Mouse (Mus musculus) lung, embryonic 15.5 days (tissue): Measurements from ENCODE around the gene Sde2. TPM values are rescaled to one million over a fixed set of nuclear protein-coding genes. Genes with fewer than 3 reads are reported as not detected.

Experiments used
- ATAC-seq: fragments of 200-750 bp; cut with Nextera tagmentation; 2 replicates; pipeline ENCODE4 v1.8.0; 2017; ENCODE audit warnings: moderate number of reproducible peaks, borderline replicate concordance; ENCODE audit not compliant: low FRiP score, low TSS enrichment; ENCODE audit errors: extremely low read depth
- H3K27ac ChIP-seq: fragments of 300-500 bp; sonication (generic); 2 replicates; pipeline ENCODE4 v1.5.1; 2015; ENCODE audit warnings: moderate library complexity, mild to moderate bottlenecking, inconsistent platforms
- H3K27me3 ChIP-seq: fragments of 300-500 bp; sonication (generic); 2 replicates; pipeline ENCODE4 v1.6.1; 2015; ENCODE audit warnings: inconsistent platforms
- H3K36me3 ChIP-seq: fragments of 300-500 bp; sonication (generic); 2 replicates; pipeline ENCODE4 v1.6.1; 2015; ENCODE audit warnings: inconsistent platforms
- H3K4me1 ChIP-seq: fragments of 300-500 bp; sonication (generic); 2 replicates; pipeline ENCODE4 v1.6.1; 2015; ENCODE audit warnings: inconsistent platforms
- H3K4me2 ChIP-seq: fragments of 300-500 bp; sonication (generic); 2 replicates; pipeline ENCODE4 v1.6.1; 2015; ENCODE audit warnings: inconsistent platforms, mild to moderate bottlenecking, moderate library complexity
- H3K4me3 ChIP-seq: fragments of 300-500 bp; sonication (generic); 2 replicates; pipeline ENCODE4 v1.5.1; 2015; ENCODE audit warnings: mild to moderate bottlenecking, inconsistent platforms
- H3K9ac ChIP-seq: fragments of 300-500 bp; sonication (generic); 2 replicates; pipeline ENCODE4 v1.6.1; 2015; ENCODE audit warnings: inconsistent platforms
- H3K9me3 ChIP-seq: fragments of 300-500 bp; sonication (generic); 2 replicates; pipeline ENCODE4 v1.6.1; 2016; ENCODE audit warnings: inconsistent platforms
- WGBS: fragments of 180-500 bp; shearing (Covaris S2); methylation state at CpG from one replicate; pipeline ENCODE4 v1.1.7; 2015; 5-methylcytosine and 5-hydroxymethylcytosine counted together
- polyA plus RNA-seq: library from polyadenylated mRNA; unstranded; fragments of >200 nt; fragmentation: Nextera tagmentation; extraction: Ambion mirVana; gene quantifications from 2 replicates; pipeline ENCODE4 v1.2.1, GENCODE M21; 2015

Gene Sde2
- polyA plus RNA-seq, 1 experiment from 2014 or later, result 36.6 TPM

- H3K9me3 ChIP-seq, result no peaks in the 10 kb centered on the region
- ATAC-seq, result no peak
- no peak overlapping the region for H3K4me3 ChIP-seq
- no peaks in the 10 kb centered on the region for H3K36me3 ChIP-seq
- H3K9ac ChIP-seq, result no peak overlapping the region
- H3K27ac ChIP-seq, result no peak overlapping the region
- H3K27me3 ChIP-seq, result no peaks in the 10 kb centered on the region
- H3K4me1 ChIP-seq, result no peaks in the 10 kb centered on the region
- H3K4me2 ChIP-seq, result no peak overlapping the region
- 65% methylated on average over 5 of the region's 5 CpGs for WGBS
Observed at GRCm38 (mm10) chr1:180837186-180837585, 13.7 kb upstream of the Sde2 start.

- Histone ChIP-seq H3K36me3 (no peaks in the 10 kb centered on the region), H3K4me3 (no peak overlapping the region), H3K9ac (no peak overlapping the region), H3K4me1 (no peaks in the 10 kb centered on the region), H3K4me2 (no peak overlapping the region), H3K9me3 (no peaks in the 10 kb centered on the region), H3K27ac (no peak overlapping the region), H3K27me3 (no peaks in the 10 kb centered on the region)
- WGBS, result 29% methylated on average over 6 of the region's 6 CpGs
- ATAC-seq, result no peak
Observed at GRCm38 (mm10) chr1:180838014-180838413, 12.9 kb upstream of the Sde2 start.

- H3K4me3 ChIP-seq, result no peak overlapping the region
- no peaks in the 10 kb centered on the region for H3K9me3 ChIP-seq
- no peaks in the 10 kb centered on the region for H3K36me3 ChIP-seq
- H3K27ac ChIP-seq, result no peak overlapping the region
- no peaks in the 10 kb centered on the region for H3K4me1 ChIP-seq
- 67% methylated on average over 8 of the region's 8 CpGs for WGBS
- no peak overlapping the region for H3K9ac ChIP-seq
- H3K27me3 ChIP-seq, result no peaks in the 10 kb centered on the region
- H3K4me2 ChIP-seq, result no peak overlapping the region
- no peak for ATAC-seq
Observed at GRCm38 (mm10) chr1:180839201-180839910, 11.6 kb upstream of the Sde2 start.

- 73% methylated on average over 8 of the region's 8 CpGs for WGBS
- Histone ChIP-seq H3K27me3 (no peaks in the 10 kb centered on the region), H3K36me3 (no peaks in the 10 kb centered on the region), H3K9me3 (no peaks in the 10 kb centered on the region), H3K27ac (no peak overlapping the region), H3K4me2 (no peak overlapping the region), H3K4me3 (no peak overlapping the region), H3K4me1 (no peaks in the 10 kb centered on the region), H3K9ac (no peak overlapping the region)
- no peak for ATAC-seq
Observed at GRCm38 (mm10) chr1:180841561-180842300, 9.2 kb upstream of the Sde2 start.

- under 1% methylated on average over 9 of the region's 9 CpGs for WGBS
- peak; percentile 59; the same call in 1 of the 2 replicates for ATAC-seq
- peaks cover 41% of the 10 kb centered on the region for H3K4me1 ChIP-seq
Observed at GRCm38 (mm10) chr1:180848114-180848510, 2.8 kb upstream of the Sde2 start.

GRCm38 (mm10) chr1:180848511-180849241 is 2.3 kb upstream of the Sde2 start:
- Histone ChIP-seq H3K9me3 (no peaks in the 10 kb centered on the region), H3K9ac (peak overlapping the region; percentile 21; the same call in 1 of the 2 replicates), H3K36me3 (no peaks in the 10 kb centered on the region), H3K4me1 (peaks cover 41% of the 10 kb centered on the region), H3K4me3 (peak overlapping the region; percentile 24), H3K27me3 (no peaks in the 10 kb centered on the region), H3K4me2 (peak overlapping the region; percentile 55), H3K27ac (peak overlapping the region; percentile 99)
- peak; percentile 10; the same call in 1 of the 2 replicates for ATAC-seq
- 12% methylated on average over 11 of the region's 11 CpGs for WGBS

More at GRCm38 (mm10) chr1:180848114-180848510, 2.8 kb upstream of the Sde2 start:
- Histone ChIP-seq H3K27me3 (no peaks in the 10 kb centered on the region), H3K27ac (peak overlapping the region; percentile 99), H3K9me3 (no peaks in the 10 kb centered on the region), H3K9ac (peak overlapping the region; percentile 21; the same call in 1 of the 2 replicates), H3K4me3 (peak overlapping the region; percentile 24), H3K4me2 (peak overlapping the region; percentile 55), H3K36me3 (no peaks in the 10 kb centered on the region)

- no peak for ATAC-seq
- H3K9me3 ChIP-seq, result no peaks in the 10 kb centered on the region
- H3K9ac ChIP-seq, result peak overlapping the region; percentile 59
- peak overlapping the region; percentile 73 for H3K4me2 ChIP-seq
- peak overlapping the region; percentile 82 for H3K4me3 ChIP-seq
- H3K27ac ChIP-seq, result peak overlapping the region; percentile 99
- no peaks in the 10 kb centered on the region for H3K36me3 ChIP-seq
- no peaks in the 10 kb centered on the region for H3K27me3 ChIP-seq
- WGBS, result 30% methylated on average over 11 of the region's 11 CpGs
- H3K4me1 ChIP-seq, result peaks cover 41% of the 10 kb centered on the region
Observed at GRCm38 (mm10) chr1:180849701-180850301, 1.1 kb upstream of the Sde2 start.

- Histone ChIP-seq H3K4me3 (no peak overlapping the region), H3K27ac (no peak overlapping the region), H3K4me2 (no peak overlapping the region), H3K27me3 (no peaks in the 10 kb centered on the region), H3K4me1 (no peaks in the 10 kb centered on the region), H3K36me3 (peaks cover 77% of the 10 kb centered on the region), H3K9ac (no peak overlapping the region), H3K9me3 (no peaks in the 10 kb centered on the region)
- ATAC-seq, result no peak
Observed at GRCm38 (mm10) chr1:180858763-180859162, 7.8 kb downstream of the Sde2 start.

- no peaks in the 10 kb centered on the region for H3K9me3 ChIP-seq
- H3K4me2 ChIP-seq, result no peak overlapping the region
- ATAC-seq, result no peak
- no peaks in the 10 kb centered on the region for H3K27me3 ChIP-seq
- H3K27ac ChIP-seq, result no peak overlapping the region
- 76% methylated on average over 6 of the region's 6 CpGs for WGBS
- no peak overlapping the region for H3K9ac ChIP-seq
- no peak overlapping the region for H3K4me3 ChIP-seq
- peaks cover 86% of the 10 kb centered on the region for H3K36me3 ChIP-seq
- no peaks in the 10 kb centered on the region for H3K4me1 ChIP-seq
Observed at GRCm38 (mm10) chr1:180860030-180860429, 9.1 kb downstream of the Sde2 start.

GRCm38 (mm10) chr1:180863606-180864005 is 12.7 kb downstream of the Sde2 start:
- no peaks in the 10 kb centered on the region for H3K4me1 ChIP-seq
- no peaks in the 10 kb centered on the region for H3K27me3 ChIP-seq
- no peak overlapping the region for H3K4me2 ChIP-seq
- no peak overlapping the region for H3K9ac ChIP-seq
- 6% methylated on average over 1 of the region's 1 CpGs for WGBS
- H3K27ac ChIP-seq, result no peak overlapping the region
- H3K36me3 ChIP-seq, result peaks cover 85% of the 10 kb centered on the region
- H3K9me3 ChIP-seq, result no peaks in the 10 kb centered on the region
- no peak for ATAC-seq
- no peak overlapping the region for H3K4me3 ChIP-seq

GRCm38 (mm10) chr1:180866001-180866400 is 15.1 kb downstream of the Sde2 start:
- Histone ChIP-seq H3K36me3 (peaks cover 64% of the 10 kb centered on the region), H3K27ac (peak overlapping the region; percentile 54; the same call in 1 of the 2 replicates), H3K4me2 (no peak overlapping the region), H3K9me3 (no peaks in the 10 kb centered on the region), H3K27me3 (no peaks in the 10 kb centered on the region), H3K9ac (no peak overlapping the region), H3K4me1 (no peaks in the 10 kb centered on the region), H3K4me3 (no peak overlapping the region)
- WGBS, result 62% methylated on average over 7 of the region's 7 CpGs
- ATAC-seq, result no peak; the same call in 1 of the 2 replicates
